Mouse (Mus musculus) neural tube, embryonic 10.5 days (tissue): ENCODE results near the gene Raly.
A peak's percentile ranks its signal among the peaks of the same experiment; 100 is the strongest.

Experiments used
- DNase-seq: peaks from one replicate; pipeline ENCODE4 v3.0.0-alpha.2; 2017; ENCODE audit warnings: low spot score; ENCODE audit errors: extremely low spot score

Raly gene

GRCm38 (mm10) chr2:154790656-154791483, at the start of gene Raly, which contains the start of gene a:
Raly (plus strand) TSS chr2:154791096.
a (plus strand) TSS chr2:154791402.
- peak; percentile 98 for DNase-seq

GRCm38 (mm10) chr2:154742911-154743819, 47.7 kb upstream of the Raly start:
- DNase-seq: no peak

GRCm38 (mm10) chr2:154743915-154744314, 47.0 kb upstream of the Raly start:
- DNase-seq: no peak

GRCm38 (mm10) chr2:154748383-154748782, 42.5 kb upstream of the Raly start:
- DNase-seq: no peak

- DNase-seq: no peak
Measured at GRCm38 (mm10) chr2:154749046-154750036, 41.6 kb upstream of the Raly start.

- no peak for DNase-seq
Measured at GRCm38 (mm10) chr2:154751924-154752323, 39.0 kb upstream of the Raly start.

- DNase-seq: no peak
Measured at GRCm38 (mm10) chr2:154754068-154754560, 36.8 kb upstream of the Raly start.

GRCm38 (mm10) chr2:154755791-154756190, 35.1 kb upstream of the Raly start:
- no peak for DNase-seq

GRCm38 (mm10) chr2:154757691-154758090, 33.2 kb upstream of the Raly start:
- DNase-seq: no peak

GRCm38 (mm10) chr2:154758454-154758853, 32.4 kb upstream of the Raly start:
- no peak for DNase-seq

GRCm38 (mm10) chr2:154763226-154763625, 27.7 kb upstream of the Raly start:
- DNase-seq: no peak

GRCm38 (mm10) chr2:154764828-154765497, 25.9 kb upstream of the Raly start:
- no peak for DNase-seq

GRCm38 (mm10) chr2:154765554-154766008, 25.3 kb upstream of the Raly start:
- DNase-seq: no peak

- no peak for DNase-seq
Measured at GRCm38 (mm10) chr2:154767051-154767450, 23.8 kb upstream of the Raly start.

- no peak for DNase-seq
Measured at GRCm38 (mm10) chr2:154769930-154770329, 21.0 kb upstream of the Raly start, which contains the start of gene Gm14214. Gm14214 (minus strand) TSS chr2:154770030.

- DNase-seq: no peak
Measured at GRCm38 (mm10) chr2:154771604-154772003, 19.3 kb upstream of the Raly start.

GRCm38 (mm10) chr2:154774032-154774431, 16.9 kb upstream of the Raly start:
- DNase-seq: peak; percentile 49

- DNase-seq: no peak
Measured at GRCm38 (mm10) chr2:154776496-154776895, 14.4 kb upstream of the Raly start.

GRCm38 (mm10) chr2:154779648-154780047, 11.2 kb upstream of the Raly start:
- DNase-seq: no peak

GRCm38 (mm10) chr2:154782361-154782760, 8.5 kb upstream of the Raly start:
- DNase-seq: no peak
